Mouse (Mus musculus) fat pad, adult 2 months (tissue): ENCODE measurements around the gene Vmn1r74.
"Not testable (repeated sequence)": the region's sequence is repeated elsewhere in the genome, so short reads cannot be mapped to it uniquely, and the experiment has no call there.

Experiments used
- DNase-seq: peaks from one replicate; pipeline ENCODE4 v3.0.0-alpha.2; 2011; ENCODE audit warnings: low read depth, low spot score; ENCODE audit errors: extremely low read depth

The Vmn1r74 gene

DNA sequence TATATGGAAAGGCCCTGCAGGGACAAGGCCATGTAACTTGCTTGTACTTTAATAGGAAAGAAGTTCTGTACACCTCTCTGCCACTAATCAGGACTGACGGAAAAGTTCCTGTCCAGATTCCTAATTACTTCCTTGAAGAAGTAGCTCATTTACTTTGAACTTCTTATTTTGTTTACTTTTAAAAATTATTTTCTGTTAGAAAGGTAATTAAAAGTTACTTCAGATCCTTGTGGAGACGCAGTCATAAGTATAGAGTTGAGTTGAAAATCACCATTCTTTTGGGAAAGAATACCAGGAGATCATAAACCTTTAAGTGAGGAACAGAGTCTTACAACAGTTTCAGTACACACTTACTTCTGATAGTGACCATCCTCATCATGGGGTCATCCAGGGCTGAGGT is at the start of gene Vmn1r74:
Gene Vmn1r74 (plus strand): TSS at position 301 of the 400 bp plus-strand sequence.
- no peak for DNase-seq

DNA sequence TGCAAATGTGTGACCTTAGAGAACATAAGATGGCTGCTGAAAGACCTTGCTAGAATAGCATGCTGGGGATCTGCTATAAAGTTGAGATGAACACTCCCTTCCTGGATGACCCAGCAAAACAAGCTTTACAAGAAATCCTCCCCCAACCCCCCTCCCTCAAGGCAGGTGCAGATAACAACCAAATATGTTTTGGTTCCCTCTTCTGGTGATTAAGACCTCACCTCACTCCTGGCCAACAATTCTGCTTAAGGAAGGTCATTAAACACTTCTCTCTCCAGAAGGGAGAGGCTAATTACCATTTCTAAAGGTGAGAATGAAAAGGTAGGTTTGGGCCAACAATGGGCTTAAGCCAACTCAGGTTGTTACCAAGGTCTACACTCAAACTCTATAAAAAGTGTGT is 20.0 kb upstream of the Vmn1r74 start:
- DNase-seq = no peak

DNA sequence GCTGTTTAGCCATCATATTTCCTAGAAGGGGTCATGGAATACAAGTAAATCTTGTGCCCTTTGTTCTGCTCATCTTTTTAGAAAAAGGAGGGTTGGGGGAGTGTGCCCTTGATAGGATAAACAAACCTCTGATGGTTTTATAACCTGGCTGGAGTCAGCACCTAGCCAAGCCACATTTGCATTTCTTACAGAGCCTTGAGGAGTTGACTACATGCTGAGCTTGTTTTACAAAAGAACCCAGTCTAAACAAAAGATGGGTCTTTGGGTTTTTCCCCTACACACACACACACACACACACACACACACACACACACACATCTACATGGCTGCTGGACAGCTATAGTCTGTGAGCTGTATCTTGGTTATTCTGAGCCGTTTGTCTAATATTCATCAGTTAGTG is 11.6 kb upstream of the Vmn1r74 start:
- DNase-seq = no peak

DNA sequence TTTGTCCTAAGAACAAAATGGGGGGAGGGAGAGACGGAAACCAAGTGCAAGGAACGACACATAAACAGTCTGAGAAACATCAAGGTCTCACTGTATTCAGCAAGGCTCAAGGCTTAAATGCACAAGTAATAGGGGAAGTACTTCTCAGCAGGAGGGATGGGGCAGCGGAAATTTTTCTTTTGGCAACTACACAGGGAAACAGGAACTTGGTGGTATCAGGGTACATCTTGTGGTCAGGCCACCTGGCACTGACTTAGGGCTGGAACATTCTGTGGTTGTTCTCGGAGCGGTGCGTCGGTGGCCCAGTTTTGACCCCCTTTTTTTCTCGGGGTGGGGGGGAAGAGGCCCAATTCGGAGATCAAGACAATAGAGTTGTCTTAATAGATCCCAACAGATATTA is 10.5 kb upstream of the Vmn1r74 start:
- not testable (repeated sequence) for DNase-seq

DNA sequence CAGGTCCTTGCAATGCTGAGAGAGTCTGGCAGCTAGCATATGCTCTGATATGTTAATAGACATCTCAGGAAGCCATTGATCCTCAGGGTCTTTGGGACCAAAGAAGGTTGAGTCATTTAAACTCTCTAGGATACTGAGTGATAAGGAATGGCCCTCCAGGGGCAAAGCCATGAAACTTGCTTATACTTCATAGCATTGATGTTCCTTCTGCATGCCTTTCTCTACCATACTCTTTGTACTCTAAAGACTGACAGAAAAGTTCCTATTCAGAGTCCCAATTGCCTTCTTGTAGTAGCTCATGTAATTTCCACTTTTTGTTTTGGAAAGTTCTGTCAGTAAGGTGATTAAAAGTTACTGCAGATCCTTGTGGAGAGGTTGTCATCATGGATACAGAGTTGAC is 40.5 kb downstream of the Vmn1r74 start, which contains the start of gene Vmn1r75:
Gene Vmn1r75 (plus strand): TSS at position 301 of the 400 bp plus-strand sequence.
- DNase-seq = no peak
